Mouse (Mus musculus) C2C12 (cell line): ENCODE results near the gene Pde4dip.

ENCODE experiments used
- CEBPB ChIP-seq: IDR thresholded peaks from one replicate; pipeline ENCODE4 v1.6.1; 2011; ENCODE audit warnings: low read depth, mild to moderate bottlenecking, control low read depth, moderate library complexity
- CTCF ChIP-seq: IDR thresholded peaks from one replicate; pipeline ENCODE4 v1.5.1; 2011; ENCODE audit not compliant: control insufficient read depth, insufficient read depth, insufficient read length
- MAX ChIP-seq: IDR thresholded peaks from one replicate; pipeline ENCODE4 v1.6.1; 2011; ENCODE audit warnings: mild to moderate bottlenecking, control low read depth
- MYOD1 ChIP-seq: IDR thresholded peaks from one replicate; pipeline ENCODE4 v1.6.1; 2011; ENCODE audit warnings: low read depth; ENCODE audit not compliant: control insufficient read depth, insufficient read length
- USF1 ChIP-seq: IDR thresholded peaks from one replicate; pipeline ENCODE4 v1.6.1; 2011; ENCODE audit warnings: low read depth, mild to moderate bottlenecking, control low read depth, moderate library complexity

GRCm38 (mm10) chr3:97715922-97716321, 172.6 kb downstream of the Pde4dip start:
- TF ChIP-seq CTCF (no peak), MAX (no peak), MYOD1 (no peak), USF1 (no peak), CEBPB (no peak)
